In the genomic region with DNA sequence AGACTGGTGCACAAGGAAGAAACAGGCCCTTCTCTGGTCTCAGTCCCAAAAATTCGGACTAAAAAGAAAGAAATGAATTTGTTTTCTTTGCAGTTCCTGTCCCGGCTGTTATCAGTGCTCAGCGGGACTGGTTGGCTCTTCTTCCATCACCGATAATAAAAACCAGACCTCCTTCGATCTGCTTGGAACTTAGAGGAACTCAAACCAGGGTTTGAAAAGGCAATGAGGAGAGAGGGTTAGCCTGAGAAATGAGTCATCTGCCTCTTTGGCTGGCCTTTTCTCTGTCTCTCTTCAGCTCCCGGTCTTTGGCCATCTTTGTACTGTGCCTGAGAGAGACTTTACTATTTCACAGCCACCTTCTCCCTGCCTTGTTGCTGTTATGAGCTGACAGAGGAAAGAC, we compare ENCODE assay signal across 11 mouse cellular contexts.
"Had no signal": no experiment of that assay in that cellular context is flagged by ENCODE, and none has a peak within 500 bp of the region (broad histone marks: within the 10 kb centered on the region; RNA-seq: fewer than 3 reads in every experiment).

No protein-coding gene starts in this region.

- DNase-seq: kidney, postnatal 10 days; kidney, postnatal 4 days; lung, postnatal 14 days; right cerebral cortex, postnatal 14 days; thymus, postnatal 4 days had no signal

- H3K27ac ChIP-seq: layer of hippocampus, adult 2 months; liver, embryonic 12.5 days; lung, embryonic 15.5 days; macrophage; neural tube, embryonic 13.5 days had no signal

- H3K4me3 ChIP-seq: layer of hippocampus, adult 2 months; liver, embryonic 12.5 days; lung, embryonic 15.5 days; megakaryocyte, embryonic 14.5 days; neural tube, embryonic 13.5 days had no signal

- H3K4me1 ChIP-seq: liver, embryonic 12.5 days; megakaryocyte, embryonic 14.5 days; neural tube, embryonic 13.5 days had no signal
